ENCODE assay signal across 14 mouse cellular contexts in genomic region chr2:26590962-26591361, GRCm38 (mm10). TPM values are rescaled to one million over a fixed set of nuclear protein-coding genes. Genes with fewer than 3 reads are reported as not detected.
DNase-seq lines count a peak whose midpoint lies in the region; ATAC-seq and TF ChIP-seq lines count a peak whose summit lies in the region.
"Had no signal": no experiment of that assay in that cellular context is flagged by ENCODE, and none has a peak within 500 bp of the region (broad histone marks: within the 10 kb centered on the region; RNA-seq: fewer than 3 reads in every experiment).

No protein-coding gene starts in this region.

- ATAC-seq in heart, embryonic 12.5 days (ENCODE audit: insufficient number of reproducible peaks, low FRiP score) = no peak
- no peak for ATAC-seq in kidney, postnatal 0 days (replicated peaks; ENCODE audit: low FRiP score, low read depth)
- ATAC-seq in limb, embryonic 13.5 days (ENCODE audit: low FRiP score, low read depth) = no peak
- ATAC-seq: forebrain, embryonic 13.5 days had no signal

- 90% methylated on average over 7 of the region's 7 CpGs for WGBS in heart, embryonic 12.5 days
- 83% methylated on average over 7 of the region's 7 CpGs for WGBS in kidney, postnatal 0 days
- WGBS in limb, embryonic 13.5 days = 92% methylated on average over 7 of the region's 7 CpGs
- 95% methylated on average over 7 of the region's 7 CpGs for WGBS in forebrain, embryonic 10.5 days

- H3K27ac ChIP-seq in heart, embryonic 12.5 days (ENCODE audit: poor library complexity, severe bottlenecking) = peak overlapping the region; percentile 11
- H3K27ac ChIP-seq in kidney, postnatal 0 days = peak overlapping the region; percentile 10; the same call in 1 of the 2 replicates
- H3K27ac ChIP-seq in brown adipose tissue, adult 24 weeks (replicated peaks; ENCODE audit: low read depth, low read length) = no peak overlapping the region
- peak overlapping the region; percentile 22; the same call in 1 of the 2 replicates for H3K27ac ChIP-seq in limb, embryonic 13.5 days
- H3K27ac ChIP-seq in forebrain, embryonic 10.5 days = no peak overlapping the region
- H3K27ac ChIP-seq: forebrain, embryonic 13.5 days; hindbrain, embryonic 14.5 days; liver, embryonic 13.5 days had no signal

- DNase-seq in heart, adult 9 months (ENCODE audit: low spot score in 2 of 2) = no peak
- no peak for DNase-seq in kidney, postnatal 0 days (ENCODE audit: low spot score)
- DNase-seq in kidney, adult 18-20 months = no peak
- DNase-seq in forebrain, embryonic 10.5 days (ENCODE audit: extremely low spot score, low spot score) = no peak
- DNase-seq: kidney, postnatal 4 days; liver, embryonic 13.5 days; thymus, postnatal 36 days had no signal

- H3K36me3 ChIP-seq in heart, embryonic 12.5 days = peaks cover 57% of the 10 kb centered on the region
- H3K36me3 ChIP-seq in kidney, postnatal 0 days (ENCODE audit: insufficient read depth, low read length) = peaks cover 19% of the 10 kb centered on the region
- H3K36me3 ChIP-seq in limb, embryonic 13.5 days = peaks cover 33% of the 10 kb centered on the region
- peaks cover 16% of the 10 kb centered on the region; the same call in 1 of the 2 replicates for H3K36me3 ChIP-seq in forebrain, embryonic 10.5 days (replicated peaks)

- peaks cover 37% of the 10 kb centered on the region for H3K4me1 ChIP-seq in heart, embryonic 12.5 days (replicated peaks)
- H3K4me1 ChIP-seq in kidney, postnatal 0 days (replicated peaks; ENCODE audit: insufficient read depth, low read length) = peaks cover 4% of the 10 kb centered on the region; the same call in 1 of the 2 replicates
- no peaks in the 10 kb centered on the region for H3K4me1 ChIP-seq in brown adipose tissue, adult 24 weeks (ENCODE audit: control insufficient read depth, insufficient read depth, insufficient read length, low read length)
- peaks cover 10% of the 10 kb centered on the region; the same call in 1 of the 2 replicates for H3K4me1 ChIP-seq in limb, embryonic 13.5 days
- H3K4me1 ChIP-seq in forebrain, embryonic 10.5 days = peaks cover 33% of the 10 kb centered on the region

- peak overlapping the region; percentile 36; the same call in 1 of the 2 replicates for H3K9ac ChIP-seq in heart, embryonic 12.5 days
- H3K9ac ChIP-seq in kidney, postnatal 0 days (ENCODE audit: low read depth, low read length) = peak overlapping the region; percentile 51
- H3K9ac ChIP-seq in limb, embryonic 13.5 days = no peak overlapping the region; the same call in 1 of the 2 replicates
- H3K9ac ChIP-seq: forebrain, embryonic 13.5 days; hindbrain, embryonic 14.5 days; liver, embryonic 13.5 days had no signal

- peak overlapping the region; percentile 16 for H3K4me2 ChIP-seq in heart, embryonic 12.5 days
- H3K4me2 ChIP-seq in kidney, postnatal 0 days (ENCODE audit: low read length) = peak overlapping the region; percentile 76
- no peak overlapping the region for H3K4me2 ChIP-seq in limb, embryonic 13.5 days (replicated peaks)
- H3K4me2 ChIP-seq: forebrain, embryonic 13.5 days; hindbrain, embryonic 14.5 days; liver, embryonic 13.5 days had no signal

- no peaks in the 10 kb centered on the region for H3K27me3 ChIP-seq in heart, embryonic 12.5 days (replicated peaks)
- no peaks in the 10 kb centered on the region for H3K27me3 ChIP-seq in kidney, postnatal 0 days (ENCODE audit: insufficient read depth, low read length)
- H3K27me3 ChIP-seq in limb, embryonic 13.5 days = no peaks in the 10 kb centered on the region
- no peaks in the 10 kb centered on the region for H3K27me3 ChIP-seq in forebrain, embryonic 10.5 days (ENCODE audit: poor library complexity, severe bottlenecking)
- H3K27me3 ChIP-seq: forebrain, embryonic 13.5 days; liver, embryonic 13.5 days had no signal

- no peaks in the 10 kb centered on the region for H3K9me3 ChIP-seq in heart, embryonic 12.5 days (replicated peaks)
- H3K9me3 ChIP-seq in kidney, postnatal 0 days (replicated peaks; ENCODE audit: low read length) = no peaks in the 10 kb centered on the region
- no peaks in the 10 kb centered on the region for H3K9me3 ChIP-seq in limb, embryonic 13.5 days
- H3K9me3 ChIP-seq in forebrain, embryonic 10.5 days = no peaks in the 10 kb centered on the region
- H3K9me3 ChIP-seq: forebrain, embryonic 13.5 days; liver, embryonic 13.5 days had no signal

- no peak for TF ChIP-seq CTCF in kidney, postnatal 0 days (IDR thresholded peaks at IDR 0.05; ENCODE audit: low read depth)

- H3K4me3 ChIP-seq in heart, embryonic 12.5 days = no peak overlapping the region
- 0 out of 2 replicates have a peak overlapping the region, but pooled peaks have one; percentile 53 for H3K4me3 ChIP-seq in kidney, postnatal 0 days (replicated peaks; ENCODE audit: low read depth, low read length)
- peak overlapping the region; percentile 70 for H3K4me3 ChIP-seq in brown adipose tissue, adult 24 weeks (ENCODE audit: insufficient read depth, low read depth, low read length)
- H3K4me3 ChIP-seq in limb, embryonic 13.5 days = no peak overlapping the region
- no peak overlapping the region for H3K4me3 ChIP-seq in forebrain, embryonic 10.5 days
- H3K4me3 ChIP-seq: forebrain, embryonic 13.5 days; liver, embryonic 13.5 days; myocyte had no signal

RNA-seq across cellular contexts. Expression of gene Gm20532, which starts 4.5 kb away (rescaled TPM):
- polyA plus RNA-seq in heart, embryonic 12.5 days (2016; fragmentation: Nextera tagmentation; extraction: Ambion mirVana) = 0.28 TPM in 1 of 2 replicates, not detected in the other
- not detected in 2 replicates for polyA plus RNA-seq in kidney, postnatal 0 days (2015; fragmentation: Nextera tagmentation; extraction: Ambion mirVana)
- polyA plus RNA-seq in brown adipose tissue, adult 24 weeks (2012; ENCODE audit: insufficient read depth, insufficient read length, missing spikeins) = not detected in 2 replicates
- polyA plus RNA-seq in limb, embryonic 13.5 days (2015; fragmentation: Nextera tagmentation; extraction: Ambion mirVana) = not detected in 2 replicates
- not detected in 2 replicates for polyA plus RNA-seq in forebrain, embryonic 10.5 days (2016; fragmentation: Nextera tagmentation; extraction: Ambion mirVana)
- polyA plus RNA-seq: embryonic facial prominence, embryonic 14.5 days; forebrain, embryonic 13.5 days; hindbrain, embryonic 14.5 days; liver, embryonic 13.5 days; myocyte had no signal

RNA-seq across cellular contexts. Expression of gene Egfl7, which starts 11.1 kb away (rescaled TPM):
- 139 and 146 TPM in 2 replicates for polyA plus RNA-seq in heart, embryonic 12.5 days (2016; fragmentation: Nextera tagmentation; extraction: Ambion mirVana)
- polyA plus RNA-seq in kidney, postnatal 0 days (2015; fragmentation: Nextera tagmentation; extraction: Ambion mirVana) = 199 and 211 TPM in 2 replicates
- 75.5 and 80.4 TPM in 2 replicates for polyA plus RNA-seq in brown adipose tissue, adult 24 weeks (2012; ENCODE audit: insufficient read depth, insufficient read length, missing spikeins)
- 103 and 105 TPM in 2 replicates for polyA plus RNA-seq in limb, embryonic 13.5 days (2015; fragmentation: Nextera tagmentation; extraction: Ambion mirVana)
- 89.9 and 96.4 TPM in 2 replicates for polyA plus RNA-seq in forebrain, embryonic 10.5 days (2016; fragmentation: Nextera tagmentation; extraction: Ambion mirVana)

RNA-seq across cellular contexts. Expression of gene Agpat2, which starts 13.3 kb away (rescaled TPM):
- 18.4 and 23.2 TPM in 2 replicates for polyA plus RNA-seq in heart, embryonic 12.5 days (2016; fragmentation: Nextera tagmentation; extraction: Ambion mirVana)
- polyA plus RNA-seq in kidney, postnatal 0 days (2015; fragmentation: Nextera tagmentation; extraction: Ambion mirVana) = 53.8 and 57.1 TPM in 2 replicates
- polyA plus RNA-seq in brown adipose tissue, adult 24 weeks (2012; ENCODE audit: insufficient read depth, insufficient read length, missing spikeins) = 2,029 and 2,407 TPM in 2 replicates
- polyA plus RNA-seq in limb, embryonic 13.5 days (2015; fragmentation: Nextera tagmentation; extraction: Ambion mirVana) = 23.1 and 24.6 TPM in 2 replicates
- polyA plus RNA-seq in forebrain, embryonic 10.5 days (2016; fragmentation: Nextera tagmentation; extraction: Ambion mirVana) = 10.1 and 10.2 TPM in 2 replicates

RNA-seq across cellular contexts. Expression of gene Fam69b, which starts 37.3 kb away (rescaled TPM):
- polyA plus RNA-seq in heart, embryonic 12.5 days (2016; fragmentation: Nextera tagmentation; extraction: Ambion mirVana) = 16.4 and 17.3 TPM in 2 replicates
- polyA plus RNA-seq in kidney, postnatal 0 days (2015; fragmentation: Nextera tagmentation; extraction: Ambion mirVana) = 27.3 and 29.5 TPM in 2 replicates
- polyA plus RNA-seq in brown adipose tissue, adult 24 weeks (2012; ENCODE audit: insufficient read depth, insufficient read length, missing spikeins) = 24.4 and 49.4 TPM in 2 replicates
- 61.0 and 61.5 TPM in 2 replicates for polyA plus RNA-seq in limb, embryonic 13.5 days (2015; fragmentation: Nextera tagmentation; extraction: Ambion mirVana)
- polyA plus RNA-seq in forebrain, embryonic 10.5 days (2016; fragmentation: Nextera tagmentation; extraction: Ambion mirVana) = 44.1 and 49.4 TPM in 2 replicates

Comparison
In these comparisons a context has a peak if more than half of its experiments do, and no peak if none do; other contexts are left out.
1. H3K27ac ChIP-seq: peak in heart, embryonic 12.5 days (single experiment), kidney, postnatal 0 days (single experiment) and limb, embryonic 13.5 days (single experiment); none in brown adipose tissue, adult 24 weeks (single experiment) and forebrain, embryonic 10.5 days (single experiment).
2. H3K4me3 ChIP-seq: peak in kidney, postnatal 0 days (single experiment) and brown adipose tissue, adult 24 weeks (single experiment); none in heart, embryonic 12.5 days (single experiment), limb, embryonic 13.5 days (single experiment) and forebrain, embryonic 10.5 days (single experiment).
3. RNA of gene Agpat2, which starts 13.3 kb away (polyA plus RNA-seq): 2,029 to 2,407 TPM in brown adipose tissue, adult 24 weeks; 53.8 to 57.1 TPM in kidney, postnatal 0 days, 23.1 to 24.6 TPM in limb, embryonic 13.5 days, 18.4 to 23.2 TPM in heart, embryonic 12.5 days and 10.1 to 10.2 TPM in forebrain, embryonic 10.5 days; every median in the first group is over 10 times any median in the second.